Mouse (Mus musculus): ENCODE data around the gene Nxph3.

Gene Nxph3

GRCm38 (mm10) chr11:95514298-95514861, at the start of gene Nxph3:
Nxph3 (minus strand) TSS chr11:95514570.
- no peak for DNase-seq (ENCODE audit: low read depth, low spot score)

- no peak for DNase-seq (ENCODE audit: low read depth, low spot score)
These were observed 49.5 kb upstream of the Nxph3 start for GRCm38 (mm10) chr11:95563849-95564248.

GRCm38 (mm10) chr11:95560773-95561172, 46.4 kb upstream of the Nxph3 start:
- no peak for DNase-seq (ENCODE audit: low read depth, low spot score)

DNA sequence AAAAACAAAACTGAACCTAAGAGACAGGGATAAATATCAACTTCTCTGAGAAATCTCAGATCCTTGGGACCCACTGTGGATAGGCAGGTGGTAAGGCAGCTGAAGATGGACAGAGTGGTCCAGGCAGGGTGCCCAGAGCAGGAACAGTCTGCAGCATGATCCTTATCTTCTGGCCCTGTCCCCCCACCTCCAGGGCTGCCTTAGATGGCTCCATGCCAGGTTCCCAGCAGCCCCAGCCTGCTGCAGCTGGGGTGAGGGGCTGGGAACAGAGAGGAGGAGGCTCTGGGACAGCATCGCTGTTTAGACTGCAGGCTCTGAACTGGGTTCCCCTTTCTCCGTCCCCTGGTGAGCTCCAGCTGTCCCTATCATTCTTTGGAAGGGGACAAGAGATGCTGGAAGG, 45.4 kb upstream of the Nxph3 start:
- DNase-seq (ENCODE audit: low read depth, low spot score), result no peak

- DNase-seq (ENCODE audit: low read depth, low spot score), result no peak
These were observed 43.3 kb upstream of the Nxph3 start for GRCm38 (mm10) chr11:95557719-95558118.

DNA sequence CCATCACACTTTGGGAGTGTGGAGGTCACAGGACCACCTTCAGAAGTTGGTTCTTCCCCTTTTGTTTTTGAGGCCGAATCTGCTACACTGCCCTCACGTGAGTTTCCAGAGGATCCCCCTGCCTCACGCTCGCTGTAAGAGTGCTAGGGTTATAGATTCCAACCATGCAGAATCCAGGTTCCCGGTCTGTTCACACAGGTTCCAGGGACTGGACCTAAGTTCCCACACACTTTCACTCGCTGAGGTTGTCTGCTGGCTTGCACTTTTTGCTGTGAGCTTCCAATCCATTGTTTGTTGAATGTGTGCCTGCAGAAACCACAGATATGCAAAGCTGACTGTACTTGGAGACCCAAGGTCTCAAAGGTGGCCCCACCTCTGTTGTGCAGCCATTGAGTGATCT, 42.7 kb upstream of the Nxph3 start:
- no peak for DNase-seq (ENCODE audit: low read depth, low spot score)

- no peak for DNase-seq (ENCODE audit: low read depth, low spot score)
These were observed 40.9 kb upstream of the Nxph3 start for GRCm38 (mm10) chr11:95555279-95555678.

DNA sequence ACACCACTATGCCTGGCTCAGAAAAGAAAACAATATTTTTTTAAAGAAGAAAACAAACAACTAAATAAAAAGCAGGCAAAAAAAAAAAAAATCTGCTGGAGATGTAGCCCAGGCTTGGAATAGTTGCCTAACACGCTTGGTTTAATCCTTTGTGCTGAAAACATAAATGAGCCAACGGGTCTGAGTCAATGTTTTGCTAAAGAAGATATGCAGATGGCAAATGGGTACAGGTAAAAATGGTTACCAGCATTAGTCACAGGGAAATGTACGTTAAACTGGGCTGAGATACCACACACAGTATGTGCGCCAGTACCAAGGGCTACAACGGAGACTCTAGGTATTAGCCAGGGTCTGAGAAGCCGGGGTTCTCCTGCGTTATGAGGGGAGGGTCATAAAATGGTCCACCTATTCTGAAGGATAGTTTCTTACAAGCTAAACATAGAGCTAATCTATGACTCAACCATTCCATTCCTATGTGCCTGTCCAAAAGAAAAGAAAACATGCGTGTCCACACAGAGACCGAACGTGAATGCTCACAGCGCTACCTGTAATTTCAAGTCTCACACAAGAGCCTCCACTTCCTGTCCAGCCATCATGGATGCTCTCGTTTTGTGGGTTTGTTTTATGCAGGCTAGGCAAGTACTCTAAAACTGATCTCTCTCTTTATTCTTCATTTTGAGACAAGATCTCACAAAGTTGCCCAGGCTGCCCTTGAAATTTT, 36.1 kb upstream of the Nxph3 start:
- no peak for DNase-seq (ENCODE audit: low read depth, low spot score)

DNA sequence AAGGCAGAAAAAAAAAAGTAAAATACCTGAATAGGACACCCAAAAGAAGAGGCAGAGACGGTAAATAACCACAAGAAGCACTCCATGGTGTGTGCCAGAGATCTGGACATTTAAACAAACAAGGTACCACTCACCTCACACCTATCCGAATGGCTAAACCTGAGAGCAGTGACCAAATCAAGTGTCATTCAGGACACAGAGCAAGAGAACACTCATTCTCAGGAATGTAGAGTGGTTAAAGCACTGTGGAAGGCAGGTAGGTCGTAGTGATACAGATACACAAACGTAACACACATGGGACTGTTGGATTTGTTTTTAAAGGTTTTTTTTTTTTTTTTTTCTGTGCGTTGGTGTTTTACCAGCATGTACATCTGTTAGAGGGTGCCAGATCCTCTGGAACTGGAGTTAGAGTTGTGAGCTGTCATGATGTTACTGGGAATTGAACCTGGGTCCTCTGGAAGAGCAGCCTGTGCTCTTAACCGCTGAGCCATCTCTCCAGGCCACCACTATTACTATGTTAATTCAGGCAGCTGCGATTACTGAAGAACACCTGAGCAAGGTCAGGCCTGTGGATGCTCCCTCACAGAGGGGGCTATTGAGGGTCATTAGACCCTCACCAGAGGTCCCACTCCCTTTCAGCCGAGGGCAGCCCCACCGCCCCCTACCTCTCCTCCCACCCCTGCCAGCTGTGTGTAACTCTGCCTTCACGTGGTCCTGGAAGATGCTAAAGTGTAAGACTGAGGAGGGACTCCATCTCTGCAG, 31.8 kb upstream of the Nxph3 start:
- DNase-seq (ENCODE audit: low read depth, low spot score), result no peak

GRCm38 (mm10) chr11:95544546-95545327, 30.4 kb upstream of the Nxph3 start:
- DNase-seq (ENCODE audit: low read depth, low spot score), result no peak

GRCm38 (mm10) chr11:95540637-95541385, 26.4 kb upstream of the Nxph3 start:
- no peak for DNase-seq (ENCODE audit: low read depth, low spot score)

- DNase-seq (ENCODE audit: low read depth, low spot score), result no peak
These were observed 24.2 kb upstream of the Nxph3 start for GRCm38 (mm10) chr11:95538378-95539104.

- peak; percentile 81 for DNase-seq (ENCODE audit: low read depth, low spot score)
These were observed 19.3 kb upstream of the Nxph3 start for GRCm38 (mm10) chr11:95533484-95534160.

DNA sequence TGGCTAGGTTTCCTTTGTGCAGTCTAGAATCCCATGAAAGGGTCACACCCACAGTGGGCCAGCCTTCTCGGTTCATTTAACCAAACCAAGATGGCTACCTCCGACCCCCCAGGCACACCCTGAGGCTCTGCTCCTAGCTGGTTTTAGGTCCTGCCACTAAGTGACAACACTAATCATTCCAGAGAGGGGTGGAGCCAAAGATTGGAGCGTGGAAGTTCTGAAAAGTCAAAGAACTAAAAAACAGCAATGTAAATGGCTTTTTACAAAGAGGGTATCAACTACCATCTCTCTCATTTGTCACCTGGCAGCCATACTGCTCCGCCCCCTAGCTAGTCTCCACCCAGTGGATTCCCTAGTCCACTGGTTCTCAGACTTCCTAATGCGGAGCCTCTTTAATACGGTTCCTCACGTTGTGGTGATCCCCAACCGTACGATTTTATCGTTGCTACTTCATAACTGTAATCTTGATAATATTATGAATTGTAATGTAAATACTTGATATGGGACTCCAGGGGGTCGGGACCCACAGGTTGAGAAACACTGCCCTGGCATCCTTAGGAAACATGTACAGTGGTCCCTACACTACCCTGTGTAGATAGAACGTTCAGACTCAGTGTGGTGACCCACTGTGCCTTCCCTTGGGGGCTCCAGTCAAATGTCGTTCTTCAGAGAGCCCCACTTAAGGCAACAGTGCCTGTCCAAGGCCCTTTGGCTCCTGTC, 18.1 kb upstream of the Nxph3 start:
- no peak for DNase-seq (ENCODE audit: low read depth, low spot score)

DNA sequence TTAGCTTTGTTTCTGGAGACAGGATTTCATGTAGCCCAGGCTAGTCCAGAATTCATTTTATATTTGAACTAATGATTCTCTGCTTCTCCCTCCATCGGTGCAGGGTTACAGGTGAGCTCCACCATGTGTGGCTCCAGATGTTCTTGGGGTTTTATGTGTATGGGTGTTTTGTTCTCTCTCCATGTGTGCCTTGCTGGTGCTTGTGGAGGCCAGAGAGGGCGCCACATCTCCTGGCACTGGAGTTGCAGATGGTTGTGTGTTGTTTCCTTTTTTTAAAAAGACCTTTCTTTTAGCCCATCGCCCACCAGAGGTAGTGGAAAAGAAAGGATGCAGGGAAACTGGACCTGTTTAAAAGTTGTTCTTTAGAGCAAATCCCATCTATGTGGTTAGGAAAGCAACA, 13.9 kb upstream of the Nxph3 start:
- DNase-seq (ENCODE audit: low read depth, low spot score), result no peak

DNA sequence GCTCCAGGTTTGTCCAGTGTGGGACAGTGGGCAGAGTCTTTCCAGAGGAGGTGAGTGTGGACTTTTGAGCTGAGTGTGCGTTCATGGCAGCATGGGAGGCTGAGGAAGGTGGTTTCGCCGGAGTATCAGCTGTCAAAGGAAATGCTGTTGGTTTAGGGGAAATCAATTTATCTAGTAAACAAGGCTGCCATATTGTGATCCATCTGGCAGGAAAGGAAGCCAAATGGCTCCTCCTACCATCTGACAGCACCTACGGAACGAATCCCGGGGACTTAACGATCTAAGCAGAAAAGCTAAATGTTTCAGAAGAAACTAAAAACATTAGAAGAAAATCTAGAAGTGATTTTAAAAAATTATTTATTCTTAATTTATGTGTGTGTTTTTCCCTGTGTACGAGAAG, 12.9 kb upstream of the Nxph3 start:
- DNase-seq (ENCODE audit: low read depth, low spot score), result no peak

- DNase-seq (ENCODE audit: low read depth, low spot score), result no peak
These were observed 7.2 kb upstream of the Nxph3 start for GRCm38 (mm10) chr11:95521563-95521962.

DNA sequence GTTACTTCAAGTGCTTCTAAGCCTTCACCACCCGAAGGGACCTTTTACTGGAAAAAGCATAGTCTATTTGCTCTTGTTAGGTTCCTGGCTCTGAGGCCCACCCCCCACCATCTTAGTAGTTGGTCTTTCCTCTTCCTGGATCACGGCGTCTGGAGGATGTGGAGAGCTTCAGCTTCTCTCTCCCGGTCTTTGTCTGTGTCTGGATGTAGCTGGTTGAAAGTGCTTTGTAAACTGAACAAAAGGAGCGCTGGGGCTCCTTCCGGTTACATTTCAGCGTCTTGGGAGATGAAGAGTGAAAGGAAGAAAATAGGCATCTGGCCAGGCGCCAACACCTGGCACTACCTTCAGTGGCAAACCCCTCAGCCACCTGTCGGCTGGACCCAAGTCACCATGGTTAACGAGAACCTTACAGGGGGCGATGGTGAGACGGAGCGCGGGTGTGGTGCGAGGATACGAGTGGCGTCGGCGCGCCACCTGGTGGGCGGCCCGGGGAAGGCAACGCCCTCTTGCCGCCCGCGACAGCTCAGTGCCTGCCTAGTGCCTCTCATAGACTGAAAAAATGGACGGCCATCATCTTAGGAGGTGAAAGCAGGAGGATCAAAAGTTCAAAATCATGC, 6.2 kb upstream of the Nxph3 start:
- DNase-seq (ENCODE audit: low read depth, low spot score), result peak; percentile 80

DNA sequence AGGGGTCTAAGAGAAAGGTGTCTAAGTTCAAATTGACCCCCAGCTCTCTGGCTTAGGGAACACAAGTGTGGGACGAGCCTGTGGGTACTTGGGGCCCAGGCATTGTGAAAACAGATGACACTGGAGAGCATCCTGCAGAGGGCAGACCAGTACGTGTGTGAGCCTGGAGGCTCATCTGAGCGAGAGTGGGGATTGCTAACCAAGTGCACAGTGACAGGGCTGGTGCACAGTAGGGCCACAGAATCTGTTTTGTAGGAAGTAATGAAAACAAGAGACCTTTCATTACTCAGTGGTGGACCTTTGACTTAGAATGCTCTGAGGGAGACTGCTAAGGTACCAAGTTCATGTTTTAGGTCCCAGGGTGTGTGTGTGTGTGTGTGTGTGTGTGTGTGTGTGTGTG, 5.6 kb upstream of the Nxph3 start:
- DNase-seq (ENCODE audit: low read depth, low spot score), result no peak

All from retina, postnatal 7 days (tissue).